Mouse (Mus musculus) naive thymus-derived CD4-positive, alpha-beta T cell, adult 2 months (primary cell): ENCODE data around the gene B3galt4.
"Not testable (repeated sequence)": the region's sequence is repeated elsewhere in the genome, so short reads cannot be mapped to it uniquely, and the experiment has no call there.

Experiments used
- DNase-seq: peaks from one replicate; pipeline ENCODE4 v3.0.0-alpha.2; 2011; ENCODE audit warnings: low read depth

The B3galt4 gene

DNA sequence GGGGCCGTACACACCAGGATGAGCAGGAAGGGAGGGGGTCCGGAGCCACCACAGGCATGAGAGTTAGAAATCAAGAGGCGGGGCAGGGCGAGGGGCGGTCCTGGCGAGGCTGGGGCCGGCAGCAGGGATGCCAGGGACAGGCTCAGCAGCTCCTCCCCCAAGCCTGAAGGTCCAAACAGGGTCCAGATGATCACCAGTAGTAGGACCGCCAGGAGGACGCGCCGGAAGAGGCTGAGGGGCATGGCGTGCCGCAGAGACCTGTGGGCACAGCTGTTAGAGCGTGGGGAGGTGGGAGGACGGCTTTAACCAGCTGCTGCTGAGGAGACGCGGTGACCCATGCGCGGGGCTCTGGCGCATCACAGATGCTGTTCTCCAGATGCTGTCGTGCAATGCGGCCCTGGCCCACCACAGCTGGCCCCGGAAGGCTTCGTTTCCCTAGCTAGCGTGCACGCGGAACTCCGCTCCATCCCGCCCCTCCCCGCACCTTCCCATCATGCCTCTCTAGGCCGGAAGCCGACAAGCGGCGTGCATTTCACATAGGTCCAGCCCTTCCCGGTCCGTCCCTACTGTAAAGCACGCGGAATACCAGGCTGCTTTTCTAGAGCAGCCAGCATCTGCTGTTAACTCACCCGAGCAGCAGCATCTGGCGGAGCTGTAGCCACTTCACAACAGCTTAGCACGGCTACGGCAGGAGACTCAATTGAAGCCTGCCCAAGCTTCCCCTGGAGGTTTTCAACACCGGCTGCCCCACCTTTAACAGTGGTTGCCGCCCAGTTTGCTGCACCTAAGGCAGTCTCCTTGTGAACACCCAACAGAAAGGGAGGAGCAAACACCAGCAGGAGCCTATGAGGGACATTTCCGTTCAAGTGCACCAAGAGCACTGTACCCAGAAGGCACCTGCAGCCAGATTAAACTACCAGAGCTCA is at the start of gene B3galt4:
B3galt4 (minus strand) TSS at position 468 of the 926 bp plus-strand sequence.
- DNase-seq, result peak; percentile 88

GRCm38 (mm10) chr17:34000796-34001195 is 49.5 kb upstream of the B3galt4 start:
- DNase-seq, result peak; percentile 52

GRCm38 (mm10) chr17:34000150-34000537 is 48.9 kb upstream of the B3galt4 start, which contains the start of gene H2-K1:
TSS of gene H2-K1 (minus strand) at chr17:34000347.
- DNase-seq, result peak; percentile 99

DNA sequence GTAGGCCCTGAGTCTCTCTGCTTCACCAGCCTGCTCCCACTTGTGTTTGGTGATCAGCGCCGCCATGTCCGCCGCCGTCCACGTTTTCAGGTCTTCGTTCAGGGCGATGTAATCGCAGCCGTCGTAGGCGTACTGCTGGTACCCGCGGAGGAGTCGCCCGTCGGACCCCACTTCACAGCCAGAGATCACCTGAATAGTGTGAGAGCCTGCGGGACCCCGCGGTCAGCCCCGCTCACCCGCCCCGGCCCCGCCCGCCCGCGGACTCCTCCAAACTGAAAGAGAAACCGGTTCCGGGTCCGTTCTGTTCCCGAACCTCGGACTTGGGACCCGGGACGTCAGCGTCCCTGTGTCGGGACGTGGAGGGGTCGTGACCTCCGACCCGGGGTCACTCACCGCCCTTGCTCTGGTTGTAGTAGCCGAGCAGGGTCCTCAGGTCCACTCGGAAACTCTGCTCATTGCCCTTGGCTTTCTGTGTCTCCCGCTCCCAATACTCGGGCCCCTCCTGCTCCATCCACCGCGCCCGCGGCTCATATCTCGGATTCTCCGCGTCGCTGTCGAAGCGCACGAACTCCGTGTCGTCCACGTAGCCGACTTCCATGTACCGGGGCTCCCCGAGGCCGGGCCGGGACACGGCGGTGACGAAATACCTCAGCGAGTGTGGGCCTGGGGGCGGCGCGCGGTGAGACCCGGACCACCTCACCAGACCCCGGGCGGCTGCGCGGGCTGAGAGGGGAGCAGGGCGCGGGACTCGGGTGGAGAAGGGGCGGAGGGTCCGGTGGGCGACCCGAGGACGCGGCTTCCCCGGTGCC is 48.3 kb upstream of the B3galt4 start:
- DNase-seq, result peak; percentile 72

DNA sequence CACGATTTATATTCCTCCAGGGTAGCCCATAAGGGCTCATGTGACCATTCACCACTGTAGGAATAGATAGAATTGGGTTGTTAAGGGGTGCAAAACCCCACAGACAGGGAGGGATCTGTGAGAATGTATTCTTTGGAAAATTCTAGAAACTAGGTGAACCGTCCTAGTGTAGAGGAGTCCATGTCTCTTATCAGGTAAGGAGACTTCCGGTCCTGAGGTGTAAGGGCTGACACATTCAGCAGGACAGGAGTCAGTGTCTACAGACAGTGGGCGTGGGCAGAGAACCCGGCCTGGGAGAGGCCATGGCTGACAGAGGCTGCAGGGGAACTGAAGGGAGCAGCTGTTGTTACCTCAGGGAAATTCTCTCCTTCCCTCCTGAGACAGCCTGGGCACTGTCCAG is 47.4 kb upstream of the B3galt4 start:
- DNase-seq, result peak; percentile 76

GRCm38 (mm10) chr17:33997025-33997424 is 45.7 kb upstream of the B3galt4 start:
- DNase-seq, result not testable (repeated sequence)

GRCm38 (mm10) chr17:33995651-33996050 is 44.4 kb upstream of the B3galt4 start:
- no peak for DNase-seq

- peak; percentile 49 for DNase-seq
Measured at GRCm38 (mm10) chr17:33994959-33995358, 43.7 kb upstream of the B3galt4 start.

GRCm38 (mm10) chr17:33991788-33992664 is 40.7 kb upstream of the B3galt4 start:
- DNase-seq, result peak; percentile 92

- DNase-seq, result peak; percentile 87
Measured at GRCm38 (mm10) chr17:33982136-33982535, 30.8 kb upstream of the B3galt4 start.

GRCm38 (mm10) chr17:33981192-33981909 is 30.1 kb upstream of the B3galt4 start:
- DNase-seq, result peak; percentile 98

DNA sequence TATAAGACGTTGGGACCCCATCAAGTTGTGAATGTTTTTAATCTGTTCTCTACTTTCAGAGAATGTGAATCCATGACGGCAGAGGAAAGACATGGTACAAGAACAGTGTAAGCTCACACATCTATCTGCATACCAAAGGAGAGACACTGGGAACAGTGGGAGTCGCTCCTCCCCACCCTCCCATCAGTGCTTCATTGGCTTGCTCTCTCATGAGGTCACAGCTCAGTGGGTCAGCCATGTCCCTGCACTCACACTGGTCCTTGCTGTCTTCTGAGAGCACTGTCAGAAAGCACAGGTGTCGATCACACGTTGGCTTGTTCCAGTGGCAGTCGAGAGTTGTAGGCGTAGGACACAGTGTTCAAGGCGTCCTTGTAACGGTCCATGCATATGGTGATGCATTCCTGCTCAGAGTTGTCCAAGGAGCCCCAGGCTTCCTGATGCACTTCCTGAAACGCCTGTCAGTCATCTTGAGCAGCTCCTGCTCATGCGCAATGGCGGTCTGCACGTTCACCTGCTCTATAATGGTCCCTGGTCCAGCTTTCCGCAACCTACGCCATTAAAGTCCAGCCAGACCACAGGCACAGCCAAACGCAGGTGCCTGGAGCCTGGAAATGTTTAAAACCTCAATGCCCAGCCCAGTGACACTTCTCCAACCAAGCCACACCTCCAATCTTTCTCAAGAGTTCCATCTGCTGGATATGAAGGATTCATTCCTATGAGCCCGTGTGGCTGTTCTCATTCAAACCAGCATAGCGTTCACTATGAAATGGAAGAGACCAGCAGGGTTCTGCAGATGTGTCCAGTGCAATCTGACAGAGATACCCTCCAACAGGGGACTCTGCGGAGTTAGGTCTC is 29.1 kb upstream of the B3galt4 start:
- no peak for DNase-seq

- no peak for DNase-seq
Measured at GRCm38 (mm10) chr17:33979512-33980050, 28.3 kb upstream of the B3galt4 start.

GRCm38 (mm10) chr17:33978631-33979031 is 27.3 kb upstream of the B3galt4 start:
- peak; percentile 86 for DNase-seq

- DNase-seq, result no peak
Measured at GRCm38 (mm10) chr17:33977861-33978557, 26.7 kb upstream of the B3galt4 start.

GRCm38 (mm10) chr17:33973572-33973971 is 22.3 kb upstream of the B3galt4 start:
- no peak for DNase-seq

GRCm38 (mm10) chr17:33972691-33973090 is 21.4 kb upstream of the B3galt4 start:
- no peak for DNase-seq

- DNase-seq, result peak; percentile 53
Measured at GRCm38 (mm10) chr17:33969394-33969793, 18.1 kb upstream of the B3galt4 start.

- peak; percentile 88 for DNase-seq
Measured at GRCm38 (mm10) chr17:33968927-33969326, 17.6 kb upstream of the B3galt4 start.
